Mouse (Mus musculus) liver, adult 2 months (tissue): Measurements from ENCODE around the gene March11. TPM values are rescaled to one million over a fixed set of nuclear protein-coding genes. Genes with fewer than 3 reads are reported as not detected.

Experiments used
- DNase-seq: peaks from one replicate; pipeline ENCODE4 v3.0.0-alpha.2; 2011; ENCODE audit warnings: low read depth, low spot score; ENCODE audit errors: extremely low read depth
- H3K27ac ChIP-seq: fragments of 200-500 bp; replicated peaks from 2 replicates; pipeline ENCODE4 v1.5.1; 2012; ENCODE audit warnings: low read depth, mild to moderate bottlenecking, control low read depth, inconsistent platforms, low read length; ENCODE audit not compliant: insufficient read depth
- H3K27me3 ChIP-seq: fragments of 200-500 bp; 2 replicates; pipeline ENCODE4 v1.6.1; 2012; ENCODE audit warnings: mild to moderate bottlenecking, moderate library complexity, low read length, inconsistent platforms; ENCODE audit not compliant: control insufficient read depth, insufficient read depth
- H3K36me3 ChIP-seq: fragments of 200-500 bp; 2 replicates; pipeline ENCODE4 v1.6.1; 2012; ENCODE audit warnings: low read length, inconsistent platforms; ENCODE audit not compliant: control insufficient read depth, insufficient read depth
- H3K4me1 ChIP-seq: fragments of 200-500 bp; 2 replicates; pipeline ENCODE4 v1.6.1; 2011; ENCODE audit warnings: low read length; ENCODE audit not compliant: control insufficient read depth, insufficient read depth
- H3K4me3 ChIP-seq: fragments of 200-500 bp; 2 replicates; pipeline ENCODE4 v1.5.1; 2011; ENCODE audit warnings: low read depth, mild to moderate bottlenecking, control low read depth, low read length, moderate library complexity; ENCODE audit not compliant: insufficient read depth
- H3K79me2 ChIP-seq: fragments of 200-500 bp; 2 replicates; pipeline ENCODE4 v1.6.1; 2012; ENCODE audit warnings: inconsistent platforms, mild to moderate bottlenecking, low read length, moderate library complexity; ENCODE audit not compliant: control insufficient read depth, insufficient read depth
- H3K9ac ChIP-seq: fragments of 200-500 bp; 2 replicates; pipeline ENCODE4 v1.6.1; 2012; ENCODE audit warnings: low read depth, mild to moderate bottlenecking, control low read depth, inconsistent platforms, low read length
- CTCF ChIP-seq: fragments of 200-500 bp; IDR thresholded peaks from 2 replicates; pipeline ENCODE4 v1.5.1; 2011; ENCODE audit warnings: low read depth, low read length, control low read depth
- POLR2A ChIP-seq: fragments of 200-500 bp; IDR thresholded peaks from 2 replicates; pipeline ENCODE4 v1.6.1; 2011; ENCODE audit warnings: low read length, control low read depth; ENCODE audit not compliant: insufficient read depth; ENCODE audit errors: extremely low read depth
- WGBS: fragments of 180-500 bp; shearing (Covaris S2); methylation state at CpG from one replicate; pipeline ENCODE4 v1.1.7; 2018; 5-methylcytosine and 5-hydroxymethylcytosine counted together
- polyA plus RNA-seq: library from polyadenylated mRNA; depleted of rRNA; stranded (reverse); fragments of >200 nt; gene quantifications from 2 replicates; pipeline ENCODE4 v1.2.3, GENCODE M21; 2012
- total RNA-seq: library from RNA; depleted of rRNA; stranded (reverse); fragments of >200 nt; gene quantifications from 2 replicates; pipeline ENCODE4 v1.2.3, GENCODE M21; 2014

March11 gene
- total and polyA plus RNA-seq, 2 experiments: not detected

GRCm38 (mm10) chr15:26374232-26374631 lies 65.4 kb downstream of the March11 start:
- H3K79me2 ChIP-seq: no peaks in the 10 kb centered on the region
- peaks cover 7% of the 10 kb centered on the region; the same call in 1 of the 2 replicates for H3K4me1 ChIP-seq
- no peak overlapping the region for H3K9ac ChIP-seq
- no peak overlapping the region for H3K27ac ChIP-seq
- TF ChIP-seq CTCF (no peak), POLR2A (no peak)
- no peak for DNase-seq
- H3K27me3 ChIP-seq: no peaks in the 10 kb centered on the region
- H3K36me3 ChIP-seq: no peaks in the 10 kb centered on the region
- WGBS: 74% methylated on average over 2 of the region's 2 CpGs
- no peak overlapping the region for H3K4me3 ChIP-seq

GRCm38 (mm10) chr15:26374946-26375345 lies 66.1 kb downstream of the March11 start:
- no peaks in the 10 kb centered on the region for H3K36me3 ChIP-seq
- H3K27me3 ChIP-seq: no peaks in the 10 kb centered on the region
- no peak overlapping the region for H3K27ac ChIP-seq
- H3K79me2 ChIP-seq: no peaks in the 10 kb centered on the region
- WGBS: 96% methylated on average over 3 of the region's 3 CpGs
- DNase-seq: no peak
- H3K4me3 ChIP-seq: no peak overlapping the region
- peaks cover 14% of the 10 kb centered on the region for H3K4me1 ChIP-seq
- no peak overlapping the region for H3K9ac ChIP-seq
- TF ChIP-seq CTCF (no peak), POLR2A (no peak)

- DNase-seq: peak; percentile 99
- Histone ChIP-seq H3K27me3 (no peaks in the 10 kb centered on the region), H3K27ac (no peak overlapping the region), H3K9ac (no peak overlapping the region), H3K4me3 (no peak overlapping the region), H3K4me1 (peaks cover 24% of the 10 kb centered on the region), H3K79me2 (no peaks in the 10 kb centered on the region), H3K36me3 (no peaks in the 10 kb centered on the region)
- TF ChIP-seq POLR2A (no peak), CTCF (no peak)
- 9% methylated on average over 2 of the region's 2 CpGs for WGBS
Observed at GRCm38 (mm10) chr15:26377355-26377754, 68.5 kb downstream of the March11 start.

GRCm38 (mm10) chr15:26378879-26379278 lies 70.0 kb downstream of the March11 start:
- Histone ChIP-seq H3K4me3 (no peak overlapping the region), H3K9ac (no peak overlapping the region), H3K79me2 (no peaks in the 10 kb centered on the region), H3K36me3 (no peaks in the 10 kb centered on the region), H3K4me1 (peaks cover 24% of the 10 kb centered on the region), H3K27ac (no peak overlapping the region), H3K27me3 (no peaks in the 10 kb centered on the region)
- 53% methylated on average over 4 of the region's 4 CpGs for WGBS
- peak; percentile 82 for DNase-seq
- TF ChIP-seq POLR2A: no peak
- no peak for TF ChIP-seq CTCF

- H3K4me1 ChIP-seq: peaks cover 24% of the 10 kb centered on the region
- H3K4me3 ChIP-seq: no peak overlapping the region
- 90% methylated on average over 3 of the region's 3 CpGs for WGBS
- H3K36me3 ChIP-seq: no peaks in the 10 kb centered on the region
- no peak overlapping the region for H3K27ac ChIP-seq
- TF ChIP-seq CTCF (no peak), POLR2A (no peak)
- DNase-seq: no peak
- H3K79me2 ChIP-seq: no peaks in the 10 kb centered on the region
- H3K27me3 ChIP-seq: no peaks in the 10 kb centered on the region
- H3K9ac ChIP-seq: no peak overlapping the region
Observed at GRCm38 (mm10) chr15:26379831-26380230, 71.0 kb downstream of the March11 start.

- H3K79me2 ChIP-seq: no peaks in the 10 kb centered on the region
- 24% methylated on average over 1 of the region's 1 CpGs for WGBS
Observed at GRCm38 (mm10) chr15:26380844-26381243, 72.0 kb downstream of the March11 start.

More at GRCm38 (mm10) chr15:26380844-26381243, 72.0 kb downstream of the March11 start:
- Histone ChIP-seq H3K27me3 (no peaks in the 10 kb centered on the region), H3K9ac (no peak overlapping the region), H3K4me1 (peaks cover 24% of the 10 kb centered on the region), H3K4me3 (no peak overlapping the region), H3K36me3 (no peaks in the 10 kb centered on the region), H3K27ac (no peak overlapping the region)
- peak; percentile 90 for DNase-seq
- no peak for TF ChIP-seq POLR2A
- no peak for TF ChIP-seq CTCF
